Mouse (Mus musculus) gastrocnemius, adult 2 months (tissue): Measurements from ENCODE around the gene Olfr1339. TPM values are rescaled to one million over a fixed set of nuclear protein-coding genes. Genes with fewer than 3 reads are reported as not detected.

Experiments
- DNase-seq: peaks from one replicate; pipeline ENCODE4 v3.0.0; 2022
- H3K27ac ChIP-seq: fragments of 200-600 bp; 2 replicates; pipeline ENCODE4 v1.8.1; 2022; ENCODE audit warnings: mild to moderate bottlenecking
- H3K4me3 ChIP-seq: fragments of 200-600 bp; 2 replicates; pipeline ENCODE4 v1.8.1; 2022; ENCODE audit warnings: mild to moderate bottlenecking, moderate library complexity
- CTCF ChIP-seq: fragments of 200-600 bp; IDR thresholded peaks from 2 replicates; pipeline ENCODE4 v1.8.1; 2022; ENCODE audit warnings: antibody characterized with exemption, mild to moderate bottlenecking, moderate library complexity
- intact Hi-C: fragments of 180-260 bp; cut with DNase I; formaldehyde crosslinking; loops from one replicate; pipeline ENCODE4 v1.15.1; 2025
- total RNA-seq, 2 experiments: library from RNA; stranded (reverse); gene quantifications; 2 replicates each; pipeline ENCODE4 v1.2.3; 2021

Olfr1339 gene
- total RNA-seq, 2 experiments from 2014 or later = not detected

DNA sequence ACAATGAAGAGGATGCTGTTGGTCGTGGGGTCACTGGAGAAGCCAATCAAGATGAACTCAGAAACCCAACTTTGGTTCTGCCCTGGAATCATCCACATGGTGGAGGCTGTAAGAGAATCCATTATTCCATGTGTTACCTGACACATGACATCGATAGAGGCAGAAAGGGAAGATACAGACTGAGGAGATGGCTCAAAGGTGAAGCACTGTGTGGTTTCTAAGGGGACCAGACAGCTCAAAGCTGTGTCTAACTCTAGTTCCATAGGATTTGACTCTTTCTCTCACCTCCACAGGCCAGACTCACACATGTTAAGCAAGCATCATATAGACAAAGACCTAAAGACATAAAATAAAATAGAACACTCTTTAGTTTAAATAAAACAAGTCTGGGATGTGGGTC lies 50.5 kb downstream of the Olfr1339 start, which contains the start of gene Olfr1337:
TSS of gene Olfr1337 (minus strand) at position 101 of the 400 bp plus-strand sequence.
- intact Hi-C loops = no loop called here
- TF ChIP-seq CTCF = no peak
- DNase-seq = no peak

More for the DNA sequence above, 50.5 kb downstream of the Olfr1339 start, which contains the start of gene Olfr1337:
- no peak within 1 kb of the TSS for H3K4me3 ChIP-seq
- H3K27ac ChIP-seq = no peak within 1 kb of the TSS

Other genes with a start within 250 kb of the Olfr1339 start
- 10 to 100 TPM; 12.6 to 18.5 TPM for gene Tie1, start 242.1 kb upstream of the Olfr1339 start, total RNA-seq
- gene 2610528J11Rik, start 205.2 kb upstream of the Olfr1339 start, total RNA-seq = not detected
- not detected for gene Tmem125, start 188.1 kb upstream of the Olfr1339 start, total RNA-seq
- gene Cfap57, start 111.4 kb upstream of the Olfr1339 start, total RNA-seq = not detected
- 10 to 100 TPM; 24.9 to 26.7 TPM for gene Ebna1bp2, start 111.4 kb upstream of the Olfr1339 start, total RNA-seq
- not detected for gene Olfr62, start 73.2 kb upstream of the Olfr1339 start, total RNA-seq
- not detected for gene Olfr1342, start 39.4 kb upstream of the Olfr1339 start, total RNA-seq
- gene Olfr1341, start 28.7 kb upstream of the Olfr1339 start, total RNA-seq = not detected
- not detected for gene Olfr1340, start 12.0 kb upstream of the Olfr1339 start, total RNA-seq
- gene Olfr1338, start 26.6 kb downstream of the Olfr1339 start, total RNA-seq = not detected
- not detected for gene Olfr1337, start 50.4 kb downstream of the Olfr1339 start, total RNA-seq
- gene Olfr1335, start 77.8 kb downstream of the Olfr1339 start, total RNA-seq = not detected
- gene Olfr1333, start 104.1 kb downstream of the Olfr1339 start, total RNA-seq = not detected
- gene Olfr1331, start 132.5 kb downstream of the Olfr1339 start, total RNA-seq = not detected
- gene Olfr1330, start 156.4 kb downstream of the Olfr1339 start, total RNA-seq = not detected
- not detected for gene Olfr1329, start 185.3 kb downstream of the Olfr1339 start, total RNA-seq
- gene Olfr1328, start 206.4 kb downstream of the Olfr1339 start, total RNA-seq = not detected
- under 1 TPM; 0.28 to 0.64 TPM for gene Lao1, start 229.4 kb downstream of the Olfr1339 start, total RNA-seq